Mouse (Mus musculus) brain, embryonic 14.5 days (tissue): ENCODE data around the gene Smpdl3b.

Experiments
- CTCF ChIP-seq: fragments of 200-500 bp; IDR thresholded peaks from 2 replicates; pipeline ENCODE4 v1.5.1; 2012; ENCODE audit warnings: inconsistent platforms, mild to moderate bottlenecking, moderate library complexity, borderline replicate concordance; ENCODE audit not compliant: insufficient read depth, insufficient read length; ENCODE audit errors: extremely low read depth
- POLR2A ChIP-seq: fragments of 200-500 bp; IDR thresholded peaks from 2 replicates; pipeline ENCODE4 v1.6.1; 2012; ENCODE audit warnings: mild to moderate bottlenecking, inconsistent platforms, borderline replicate concordance; ENCODE audit not compliant: poor library complexity, insufficient read depth, insufficient read length, severe bottlenecking; ENCODE audit errors: extremely low read depth

- TF ChIP-seq CTCF (no peak), POLR2A (no peak)
Observed at GRCm38 (mm10) chr4:132743992-132744911, 12.8 kb downstream of the Smpdl3b start.
